Mouse (Mus musculus): ENCODE measurements around the gene Cwc22.

DNA sequence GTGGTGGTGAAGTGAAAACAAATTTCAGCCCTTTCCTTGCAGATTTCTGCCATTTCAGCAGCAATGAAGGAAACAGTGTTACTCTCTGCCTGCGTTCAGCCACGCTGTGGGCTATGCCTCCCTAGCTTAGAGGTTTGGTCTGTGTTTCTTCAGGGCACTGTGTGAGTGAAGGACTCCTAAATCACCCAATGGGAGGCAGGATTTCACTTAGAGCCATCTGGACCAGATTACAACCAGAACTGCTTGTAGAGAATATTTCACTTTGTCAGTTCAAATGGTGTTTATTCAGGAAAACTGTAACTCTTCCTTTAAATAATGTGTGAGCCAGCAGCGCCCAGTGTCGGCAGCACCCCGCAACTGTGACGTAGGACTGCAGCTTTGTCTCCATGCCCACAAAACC is 82.2 kb downstream of the Cwc22 start:
- TF ChIP-seq CTCF (IDR thresholded peaks at IDR 0.05; ENCODE audit: low read depth) (no peak), EP300 (IDR thresholded peaks at IDR 0.05; ENCODE audit: low read depth) (no peak)

Measured in heart, postnatal 0 days (tissue).